Mouse (Mus musculus) heart, adult 2 months (tissue): Measurements from ENCODE around the gene 4921501E09Rik. TPM values are rescaled to one million over a fixed set of nuclear protein-coding genes. Genes with fewer than 3 reads are reported as not detected.

ENCODE experiments used
- DNase-seq, 2 experiments: peaks; one replicate each; pipeline ENCODE4 v3.0.0; 2021
- H3K27ac ChIP-seq: fragments of 200-600 bp; 2 replicates; pipeline ENCODE4 v1.8.1; 2022
- H3K27me3 ChIP-seq: fragments of 200-500 bp; 2 replicates; pipeline ENCODE4 v1.6.1; 2012; ENCODE audit warnings: mild to moderate bottlenecking, low read length, inconsistent platforms, mixed read lengths; ENCODE audit not compliant: control insufficient read depth, insufficient read depth
- H3K36me3 ChIP-seq: fragments of 200-500 bp; 2 replicates; pipeline ENCODE4 v1.6.1; 2012; ENCODE audit warnings: low read length, inconsistent platforms; ENCODE audit not compliant: control insufficient read depth, insufficient read depth
- H3K4me1 ChIP-seq: fragments of 200-500 bp; 2 replicates; pipeline ENCODE4 v1.6.1; 2011; ENCODE audit warnings: low read length; ENCODE audit not compliant: control insufficient read depth, insufficient read depth
- H3K4me3 ChIP-seq: fragments of 200-600 bp; 2 replicates; pipeline ENCODE4 v1.8.1; 2022
- H3K79me2 ChIP-seq: fragments of 200-500 bp; replicated peaks from 2 replicates; pipeline ENCODE4 v1.6.1; 2012; ENCODE audit warnings: mild to moderate bottlenecking, inconsistent platforms, low read length, moderate library complexity, mixed read lengths; ENCODE audit not compliant: control insufficient read depth, insufficient read depth
- H3K9ac ChIP-seq: fragments of 200-500 bp; 2 replicates; pipeline ENCODE4 v1.6.1; 2012; ENCODE audit warnings: low read depth, mild to moderate bottlenecking, control low read depth, inconsistent platforms, low read length, mixed read lengths
- CTCF ChIP-seq: fragments of 200-600 bp; IDR thresholded peaks from 2 replicates; pipeline ENCODE4 v1.8.1; 2022; ENCODE audit warnings: antibody characterized with exemption, mild to moderate bottlenecking, moderate library complexity
- EP300 ChIP-seq: fragments of 200-500 bp; IDR thresholded peaks from 2 replicates; pipeline ENCODE4 v1.6.1; 2011; ENCODE audit warnings: low read depth, low read length, control low read depth; ENCODE audit not compliant: insufficient read depth
- POLR2A ChIP-seq: fragments of 200-500 bp; IDR thresholded peaks from 2 replicates; pipeline ENCODE4 v1.6.1; 2011; ENCODE audit warnings: mild to moderate bottlenecking, low read depth, low read length, control low read depth; ENCODE audit not compliant: insufficient read depth
- WGBS: fragments of 180-500 bp; shearing (Covaris S2); methylation state at CpG from one replicate; pipeline ENCODE4 v1.1.7; 2018; 5-methylcytosine and 5-hydroxymethylcytosine counted together
- intact Hi-C: fragments of 180-260 bp; cut with DNase I; formaldehyde crosslinking; loops from one replicate; pipeline ENCODE4 v1.15.1; 2025
- long read RNA-seq: library from polyadenylated mRNA; stranded (forward); transcript quantifications from one replicate; pipeline ENCODE4 v2.0.0, GENCODE M21; 2021
- polyA plus RNA-seq: library from polyadenylated mRNA; depleted of rRNA; stranded (reverse); fragments of >200 nt; gene quantifications from 2 replicates; pipeline ENCODE4 v1.2.3, GENCODE M21; 2012; rRNA removed
- total RNA-seq, 2 experiments: library from RNA; stranded (reverse); gene quantifications; 2 replicates each; pipeline ENCODE4 v1.2.3; 2021

Gene 4921501E09Rik
- not detected for total RNA-seq
- not detected in 2 replicates for polyA plus RNA-seq
- long read RNA-seq: 0 reads

DNA sequence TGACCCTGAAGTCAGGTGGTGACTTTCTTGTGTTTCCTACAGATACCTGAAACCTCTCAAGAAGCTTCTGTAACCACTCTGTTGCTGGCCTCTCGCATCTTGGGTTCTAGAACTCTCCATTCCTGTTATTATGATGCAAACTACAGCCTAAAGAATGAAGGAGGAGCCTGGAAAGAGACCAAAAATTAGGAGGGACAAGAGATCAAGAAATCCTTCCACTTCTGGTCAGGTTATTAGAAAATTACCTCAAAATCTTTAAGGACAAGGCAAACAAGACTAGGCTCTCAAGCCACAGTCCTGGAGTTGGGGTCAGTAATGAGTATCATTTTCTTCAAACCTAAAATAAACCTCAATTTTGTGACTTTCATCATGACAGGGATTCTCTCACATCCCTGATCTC is at the start of gene 4921501E09Rik:
4921501E09Rik (minus strand) TSS at position 101 of the 400 bp plus-strand sequence.
- H3K79me2 ChIP-seq: no peaks in the 10 kb centered on the region
- no peak within 1 kb of the TSS for H3K4me3 ChIP-seq
- no peak for DNase-seq
- TF ChIP-seq EP300: no peak
- no peak for TF ChIP-seq CTCF
- no peak for TF ChIP-seq POLR2A
- H3K9ac ChIP-seq: no peak within 1 kb of the TSS
- intact Hi-C loops: no loop called here
- peaks cover 2% of the 10 kb centered on the region; the same call in 1 of the 2 replicates for H3K27me3 ChIP-seq
- no peaks in the 10 kb centered on the region for H3K4me1 ChIP-seq
- WGBS: 45% methylated on average over 1 of the region's 1 CpGs
- no peaks in the 10 kb centered on the region for H3K36me3 ChIP-seq
- H3K27ac ChIP-seq: no peak within 1 kb of the TSS

DNA sequence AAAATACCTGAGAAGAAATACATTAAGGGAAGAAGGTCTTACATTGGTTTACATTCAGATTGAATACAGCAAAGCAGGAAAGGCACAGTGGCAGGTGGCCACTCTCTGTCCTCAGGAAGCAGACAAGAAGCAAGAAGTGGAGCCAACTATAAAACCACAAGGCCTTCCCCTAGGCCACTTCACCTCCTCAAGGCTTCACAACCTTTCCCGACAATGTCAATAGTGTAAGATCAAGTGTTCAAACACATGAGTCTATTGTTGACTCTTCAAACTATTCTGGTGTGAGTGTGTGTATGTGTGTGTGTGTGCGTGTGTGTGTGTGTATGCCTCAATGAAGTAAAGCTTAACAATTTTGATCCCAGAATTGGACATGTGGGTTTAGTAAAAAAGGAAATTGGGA is 29.5 kb upstream of the 4921501E09Rik start:
- Histone ChIP-seq H3K4me3 (no peak overlapping the region), H3K36me3 (no peaks in the 10 kb centered on the region; the same call in 1 of the 2 replicates), H3K79me2 (peaks cover 2% of the 10 kb centered on the region; the same call in 1 of the 2 replicates), H3K27ac (no peak overlapping the region), H3K27me3 (no peaks in the 10 kb centered on the region), H3K4me1 (peaks cover 3% of the 10 kb centered on the region), H3K9ac (no peak overlapping the region)
- WGBS: 93% methylated on average over 2 of the region's 2 CpGs
- TF ChIP-seq POLR2A (no peak), EP300 (no peak), CTCF (no peak)
- DNase-seq: no peak
- intact Hi-C loops: loop anchor here (10.0 kb wide), 2 partner anchors 297 to 313 kb away; partner anchors contain the start of genes Zfp101 and Zfp871

DNA sequence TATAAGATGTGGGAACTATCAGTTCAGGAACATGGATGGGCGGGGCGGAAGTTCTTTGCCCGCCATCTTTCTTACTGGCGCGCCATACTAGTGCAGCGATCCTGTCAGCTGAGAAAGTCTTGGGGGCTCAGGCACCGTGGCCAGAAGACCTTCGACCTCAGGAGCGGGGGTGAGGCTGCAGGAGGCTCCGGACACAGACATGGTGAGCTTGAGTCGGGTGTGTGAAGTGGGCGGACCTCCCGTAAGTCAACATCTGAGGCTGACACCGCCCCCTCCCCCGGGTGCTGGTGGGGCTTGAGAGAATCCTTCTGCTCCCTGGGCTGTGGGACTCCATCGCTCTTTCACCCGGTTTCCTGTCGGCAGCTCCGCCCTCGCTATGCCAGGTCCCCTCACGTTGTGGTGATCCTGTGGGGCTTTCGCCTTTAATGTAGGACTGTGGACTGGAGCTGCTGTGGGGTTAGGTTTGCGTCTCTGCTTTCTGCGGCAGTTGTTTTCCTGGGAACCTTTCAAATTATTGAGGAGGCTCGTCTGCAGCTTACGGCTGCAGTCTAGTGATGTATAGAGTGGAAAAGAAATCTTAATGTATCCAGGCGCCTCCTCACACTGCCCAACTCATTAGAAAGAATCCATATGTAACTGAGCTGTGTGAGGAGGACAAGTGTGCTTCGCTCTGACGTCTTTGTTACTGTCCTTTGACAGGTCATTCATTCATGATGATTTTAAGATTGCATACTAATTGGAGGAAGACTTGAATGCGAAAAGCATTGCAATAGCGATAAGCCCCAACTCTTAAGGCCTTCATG is 24.7 kb upstream of the 4921501E09Rik start:
- Histone ChIP-seq H3K27ac (peak overlapping the region; percentile 84), H3K79me2 (no peaks in the 10 kb centered on the region), H3K9ac (peak overlapping the region; percentile 80), H3K27me3 (no peaks in the 10 kb centered on the region), H3K4me1 (peaks cover 5% of the 10 kb centered on the region), H3K36me3 (no peaks in the 10 kb centered on the region; the same call in 1 of the 2 replicates), H3K4me3 (peak overlapping the region; percentile 83)
- TF ChIP-seq POLR2A (0 out of 2 replicates have a peak, but pooled peaks have one; percentile 48), EP300 (0 out of 2 replicates have a peak, but pooled peaks have one; percentile 32), CTCF (no peak)
- DNase-seq: peak; percentile 86 to 89
- intact Hi-C loops: loop anchor here (10.0 kb wide), 2 partner anchors 302 to 308 kb away; partner anchors contain the start of genes Zfp101 and Zfp871
- WGBS: 2% methylated on average over 31 of the region's 31 CpGs

DNA sequence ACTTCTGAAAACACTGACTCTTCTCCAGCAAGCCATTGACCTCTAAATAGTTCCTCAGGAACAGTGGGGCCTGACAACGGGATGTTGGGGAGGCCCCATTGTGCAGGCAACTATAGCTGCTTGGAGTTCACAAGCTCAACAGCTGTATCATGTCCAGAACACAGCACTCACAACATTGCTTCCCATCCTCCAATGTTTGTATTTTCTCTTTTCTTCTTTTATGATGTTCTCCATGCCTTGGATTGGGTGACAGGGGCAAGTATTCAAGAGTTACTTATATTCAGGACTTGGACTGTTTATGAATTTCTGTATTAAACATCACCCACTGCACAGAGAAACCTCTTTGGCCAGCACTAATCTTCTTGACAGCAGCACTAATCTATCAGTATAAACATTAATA is 23.8 kb upstream of the 4921501E09Rik start:
- 87% methylated on average over 1 of the region's 1 CpGs for WGBS
- peaks cover 5% of the 10 kb centered on the region for H3K4me1 ChIP-seq
- intact Hi-C loops: loop anchor here (10.0 kb wide), 2 partner anchors 303 to 307 kb away; partner anchors contain the start of genes Zfp101 and Zfp871
- no peaks in the 10 kb centered on the region for H3K79me2 ChIP-seq
- H3K36me3 ChIP-seq: no peaks in the 10 kb centered on the region; the same call in 1 of the 2 replicates
- no peak overlapping the region for H3K9ac ChIP-seq
- H3K4me3 ChIP-seq: no peak overlapping the region
- no peaks in the 10 kb centered on the region for H3K27me3 ChIP-seq
- no peak for TF ChIP-seq CTCF
- no peak overlapping the region; the same call in 1 of the 2 replicates for H3K27ac ChIP-seq
- DNase-seq: no peak

DNA sequence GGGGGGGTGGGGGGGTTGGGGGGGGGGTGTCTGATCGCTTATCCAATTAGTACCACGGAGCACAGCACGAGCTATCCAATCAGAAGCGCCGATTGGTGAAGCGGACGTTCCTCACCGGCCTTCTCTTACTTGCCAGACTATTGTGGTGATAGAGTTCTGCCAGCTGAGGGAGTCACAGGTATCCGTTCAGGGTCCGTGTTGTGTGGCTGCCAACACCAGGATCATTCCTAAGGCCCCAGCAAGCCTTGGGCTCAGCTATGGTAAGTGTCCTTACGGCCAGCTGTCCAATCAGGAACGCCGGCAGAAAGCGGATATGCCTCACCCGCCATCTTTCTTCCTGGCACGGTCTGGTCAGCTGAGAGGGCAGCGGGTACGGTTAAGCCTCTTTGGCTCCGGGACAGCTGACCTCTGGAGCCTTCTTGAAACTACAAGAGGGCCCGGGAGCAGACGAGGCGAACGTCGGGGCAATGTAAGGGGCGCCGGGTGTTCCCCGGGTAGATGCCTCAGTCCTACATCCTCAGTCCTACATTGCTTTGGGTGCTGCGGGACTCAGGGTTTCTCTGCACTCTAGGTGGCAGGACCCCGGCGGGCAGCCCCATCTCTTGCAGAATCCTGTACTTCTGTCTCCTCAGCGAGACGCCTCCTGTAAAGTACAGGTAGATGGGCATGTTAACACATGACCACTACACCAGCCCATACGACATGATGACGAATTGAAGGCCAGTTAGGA is 21.5 kb upstream of the 4921501E09Rik start, which contains the start of gene Zfp563:
Zfp563 (plus strand) TSS at position 91 of the 730 bp plus-strand sequence.
- TF ChIP-seq EP300: 0 out of 2 replicates have a peak, but pooled peaks have one; percentile 53
- TF ChIP-seq POLR2A: peak; percentile 55; the same call in 1 of the 2 replicates
- TF ChIP-seq CTCF: peak; percentile 22; the same call in 1 of the 2 replicates
- H3K36me3 ChIP-seq: no peaks in the 10 kb centered on the region; the same call in 1 of the 2 replicates
- no peaks in the 10 kb centered on the region for H3K27me3 ChIP-seq
- H3K79me2 ChIP-seq: no peaks in the 10 kb centered on the region
- peak; percentile 95 to 96 for DNase-seq
- 4% methylated on average over 34 of the region's 34 CpGs for WGBS
- peaks cover 5% of the 10 kb centered on the region for H3K4me1 ChIP-seq
- peak within 1 kb of the TSS; percentile 95 for H3K27ac ChIP-seq
- peak within 1 kb of the TSS; percentile 76 for H3K9ac ChIP-seq
- H3K4me3 ChIP-seq: peak within 1 kb of the TSS; percentile 72
- intact Hi-C loops: loop anchor here (2.0 kb wide), 1 partner anchor 57 kb away; the partner anchor contains the start of gene Zfp763
